Mouse (Mus musculus) limb, embryonic 12.5 days (tissue): ENCODE data around the gene Mogs. TPM values are rescaled to one million over a fixed set of nuclear protein-coding genes. Genes with fewer than 3 reads are reported as not detected.

Source experiments
- ATAC-seq: fragments of 200-750 bp; cut with Nextera tagmentation; 2 replicates; pipeline ENCODE4 v1.8.0; 2017; ENCODE audit warnings: low read depth, moderate TSS enrichment; ENCODE audit not compliant: insufficient number of reproducible peaks, insufficient read depth, low FRiP score, low TSS enrichment
- H3K27ac ChIP-seq: fragments of 300-500 bp; sonication (generic); 2 replicates; pipeline ENCODE4 v1.5.1; 2016; ENCODE audit warnings: mild to moderate bottlenecking, moderate library complexity
- H3K27me3 ChIP-seq: fragments of 300-500 bp; sonication (generic); 2 replicates; pipeline ENCODE4 v1.6.1; 2016; ENCODE audit warnings: mild to moderate bottlenecking, moderate library complexity
- H3K36me3 ChIP-seq: fragments of 300-500 bp; sonication (generic); 2 replicates; pipeline ENCODE4 v1.6.1; 2016; ENCODE audit warnings: mild to moderate bottlenecking, moderate library complexity
- H3K4me1 ChIP-seq: fragments of 300-500 bp; sonication (generic); replicated peaks from 2 replicates; pipeline ENCODE4 v1.6.1; 2016
- H3K4me2 ChIP-seq: fragments of 300-500 bp; sonication (generic); 2 replicates; pipeline ENCODE4 v1.6.1; 2016; ENCODE audit warnings: mild to moderate bottlenecking, moderate library complexity
- H3K4me3 ChIP-seq: fragments of 300-500 bp; sonication (generic); replicated peaks from 2 replicates; pipeline ENCODE4 v1.5.1; 2016; ENCODE audit warnings: mild to moderate bottlenecking
- H3K9ac ChIP-seq: fragments of 300-500 bp; sonication (generic); replicated peaks from 2 replicates; pipeline ENCODE4 v1.6.1; 2016; ENCODE audit warnings: mild to moderate bottlenecking, moderate library complexity
- H3K9me3 ChIP-seq: fragments of 300-500 bp; sonication (generic); 2 replicates; pipeline ENCODE4 v1.6.1; 2016; ENCODE audit warnings: mild to moderate bottlenecking, moderate library complexity
- WGBS: fragments of 180-500 bp; shearing (Covaris S2); methylation state at CpG from one replicate; pipeline ENCODE4 v1.1.7; 2016; 5-methylcytosine and 5-hydroxymethylcytosine counted together
- polyA plus RNA-seq: library from polyadenylated mRNA; unstranded; fragments of >200 nt; fragmentation: Nextera tagmentation; extraction: Ambion mirVana; gene quantifications from 2 replicates; pipeline ENCODE4 v1.2.1, GENCODE M21; 2016

The Mogs gene
- polyA plus RNA-seq, 1 experiment from 2014 or later: 55.3 TPM

DNA sequence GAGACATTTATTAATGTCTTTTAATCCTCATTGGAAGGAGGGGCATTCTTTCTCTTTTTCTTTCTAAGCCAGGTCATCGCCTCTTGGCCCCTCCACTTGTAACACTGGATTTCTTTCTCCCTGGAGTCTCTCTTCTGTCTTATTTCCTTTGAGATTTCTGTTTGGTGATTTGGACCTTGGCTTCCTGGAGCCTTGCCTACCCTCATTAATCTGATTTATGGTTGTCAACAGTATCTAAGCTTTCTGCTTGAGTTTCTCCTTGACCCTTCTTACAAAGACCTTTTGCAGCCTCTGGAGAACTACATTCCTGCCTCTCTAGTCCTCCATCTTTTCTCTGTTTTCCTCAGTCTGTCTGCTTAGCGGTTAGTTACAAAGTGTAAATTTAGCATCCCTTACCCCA, 16.9 kb upstream of the Mogs start:
- Histone ChIP-seq H3K9ac (no peak overlapping the region), H3K27ac (no peak overlapping the region), H3K4me3 (no peak overlapping the region), H3K27me3 (peaks cover 5% of the 10 kb centered on the region; the same call in 1 of the 2 replicates), H3K9me3 (peaks cover 5% of the 10 kb centered on the region; the same call in 1 of the 2 replicates), H3K4me2 (no peak overlapping the region), H3K4me1 (peaks cover 21% of the 10 kb centered on the region), H3K36me3 (no peaks in the 10 kb centered on the region)
- no peak for ATAC-seq
- WGBS: 47% methylated on average over 2 of the region's 2 CpGs

DNA sequence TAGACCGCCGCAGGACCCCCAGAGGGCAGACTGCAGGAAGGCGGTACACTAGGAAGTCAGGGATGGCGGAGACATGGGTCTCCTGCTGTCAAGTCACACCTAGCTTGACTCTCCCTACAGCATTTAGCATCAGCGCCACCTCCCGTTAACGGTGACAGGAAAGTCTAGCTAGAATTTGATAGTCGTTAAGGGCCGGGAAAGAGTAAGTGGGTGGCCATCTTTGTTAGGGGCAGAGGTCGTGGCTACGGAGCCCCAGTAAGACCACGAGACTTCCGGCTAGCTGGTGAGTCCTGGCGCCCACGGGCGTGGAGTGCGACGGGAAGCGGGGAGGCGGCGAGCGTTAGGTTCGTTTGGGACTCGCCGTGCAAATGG, 14.0 kb upstream of the Mogs start, which contains the start of the genes Ccdc142 and Gm42688:
Gene Ccdc142, plus strand, starts transcription at position 286 of the 372 bp plus-strand sequence.
Gene Gm42688, plus strand, starts transcription at position 302 of the 372 bp plus-strand sequence.
- peak; percentile 84 for ATAC-seq

DNA sequence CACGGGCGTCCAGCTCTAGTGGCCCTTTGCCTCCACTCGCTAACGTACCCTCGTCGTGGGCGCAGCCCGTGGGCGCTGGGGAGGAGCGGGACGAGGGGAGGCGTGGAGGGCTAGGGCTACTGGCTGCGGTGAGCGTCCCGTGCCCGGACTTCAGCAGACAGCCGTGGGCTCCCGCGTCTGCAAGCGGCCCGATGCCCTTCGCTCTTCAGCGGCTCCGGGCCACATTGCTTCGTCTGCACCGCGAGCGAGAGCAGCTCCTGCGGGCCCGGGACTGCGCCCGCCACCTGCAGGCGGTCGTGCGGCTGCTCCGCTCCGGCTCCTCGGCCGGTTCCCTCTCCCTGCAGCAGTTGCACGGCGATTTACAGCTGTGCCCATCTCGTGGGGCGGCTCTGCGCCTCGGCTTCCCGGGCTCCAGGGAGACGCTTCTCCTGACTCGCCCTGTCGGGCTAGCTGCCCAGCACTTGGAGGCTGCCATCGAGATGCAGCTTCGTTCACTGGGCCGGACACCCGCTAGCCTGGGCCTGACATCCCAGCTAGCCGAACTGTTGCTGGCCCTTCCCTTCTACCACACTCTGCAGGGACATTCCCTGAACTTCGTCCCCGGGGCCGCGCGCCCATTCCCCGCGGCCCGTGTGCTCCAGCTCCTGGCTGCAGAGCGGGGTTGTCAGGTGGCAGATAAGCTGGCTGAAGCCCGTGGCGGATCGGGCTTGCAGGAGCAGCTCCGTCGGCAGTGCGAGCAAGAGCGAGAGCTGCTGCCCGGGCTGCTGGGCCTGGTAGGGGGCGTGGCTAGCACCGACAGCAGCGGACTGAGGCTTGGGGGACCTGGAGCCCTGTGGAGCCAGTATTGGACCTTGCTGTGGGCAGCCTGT, 13.4 kb upstream of the Mogs start:
- Histone ChIP-seq H3K9me3 (no peaks in the 10 kb centered on the region), H3K27me3 (peaks cover 3% of the 10 kb centered on the region; the same call in 1 of the 2 replicates), H3K4me1 (peaks cover 23% of the 10 kb centered on the region), H3K9ac (peak overlapping the region; percentile 79), H3K27ac (peak overlapping the region; percentile 80), H3K4me2 (peak overlapping the region; percentile 99), H3K4me3 (peak overlapping the region; percentile 78), H3K36me3 (peaks cover 9% of the 10 kb centered on the region; the same call in 1 of the 2 replicates)
- under 1% methylated on average over 74 of the region's 74 CpGs for WGBS
- ATAC-seq: peak; percentile 62

More for the DNA sequence above, 14.0 kb upstream of the Mogs start, which contains the start of the genes Ccdc142 and Gm42688:
- peaks cover 9% of the 10 kb centered on the region; the same call in 1 of the 2 replicates for H3K36me3 ChIP-seq
- H3K4me1 ChIP-seq: peaks cover 23% of the 10 kb centered on the region
- H3K4me2 ChIP-seq: peak within 1 kb of the TSS; percentile 99
- H3K27me3 ChIP-seq: peaks cover 3% of the 10 kb centered on the region; the same call in 1 of the 2 replicates
- H3K4me3 ChIP-seq: peak within 1 kb of the TSS; percentile 78
- H3K27ac ChIP-seq: peak within 1 kb of the TSS; percentile 80
- WGBS: under 1% methylated on average over 25 of the region's 25 CpGs
- no peaks in the 10 kb centered on the region for H3K9me3 ChIP-seq
- H3K9ac ChIP-seq: peak within 1 kb of the TSS; percentile 79

DNA sequence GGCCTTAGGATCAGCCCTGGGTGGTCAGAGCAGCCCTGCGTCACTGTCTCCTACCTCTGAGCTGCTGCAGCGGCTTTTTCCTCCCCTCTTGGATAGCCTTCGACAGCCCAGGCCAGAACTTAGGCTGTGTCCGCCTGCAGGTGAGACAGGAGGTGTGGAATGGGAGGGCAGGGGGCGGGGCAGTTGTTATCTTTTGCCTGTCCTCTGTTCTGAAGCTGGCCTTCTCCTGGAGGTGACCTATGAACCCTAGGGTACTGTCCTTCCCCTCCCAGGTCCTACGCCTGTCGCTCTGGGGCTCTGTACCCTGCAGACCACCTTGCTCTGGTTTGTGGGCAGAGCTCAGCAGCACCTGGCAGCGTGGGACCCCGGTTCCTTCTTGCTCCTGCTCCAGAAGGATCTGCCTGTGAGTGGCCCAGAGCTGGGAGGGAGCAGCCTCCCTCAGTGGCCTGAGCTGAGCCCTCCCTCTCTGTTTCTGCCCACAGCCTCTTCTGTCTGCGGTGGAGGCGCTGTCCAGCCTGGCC, 12.1 kb upstream of the Mogs start:
- Histone ChIP-seq H3K27ac (no peak overlapping the region), H3K4me3 (peak overlapping the region; percentile 78), H3K9ac (peak overlapping the region; percentile 79; the same call in 1 of the 2 replicates), H3K4me1 (peaks cover 33% of the 10 kb centered on the region), H3K36me3 (peaks cover 9% of the 10 kb centered on the region; the same call in 1 of the 2 replicates), H3K4me2 (peak overlapping the region; percentile 99), H3K27me3 (peaks cover 3% of the 10 kb centered on the region; the same call in 1 of the 2 replicates), H3K9me3 (no peaks in the 10 kb centered on the region)
- peak; percentile 26; the same call in 1 of the 2 replicates for ATAC-seq
- 39% methylated on average over 11 of the region's 11 CpGs for WGBS

DNA sequence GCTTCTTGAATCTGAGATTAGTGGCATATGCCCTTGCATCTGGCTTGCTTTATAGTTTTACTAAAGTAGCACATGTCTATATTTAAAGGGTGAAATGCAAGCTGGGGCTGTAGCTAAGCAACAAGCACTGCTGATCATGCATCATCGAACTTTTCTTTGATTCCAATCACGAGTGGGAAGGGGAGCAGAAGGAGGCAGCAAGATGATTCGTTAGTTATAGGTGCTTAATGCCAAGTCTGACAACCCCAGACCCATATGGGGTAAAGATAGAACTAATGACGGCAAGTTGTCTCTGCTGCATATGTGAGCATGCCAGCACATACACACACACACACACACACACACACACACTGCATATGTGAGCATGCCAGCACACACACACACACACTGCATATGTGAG, 11.1 kb upstream of the Mogs start:
- no peak for ATAC-seq
- Histone ChIP-seq H3K36me3 (peaks cover 9% of the 10 kb centered on the region; the same call in 1 of the 2 replicates), H3K27ac (no peak overlapping the region), H3K9ac (no peak overlapping the region), H3K4me2 (no peak overlapping the region), H3K27me3 (peaks cover 3% of the 10 kb centered on the region; the same call in 1 of the 2 replicates), H3K4me3 (no peak overlapping the region), H3K9me3 (no peaks in the 10 kb centered on the region), H3K4me1 (peaks cover 37% of the 10 kb centered on the region)
- WGBS: 83% methylated on average over 4 of the region's 4 CpGs

DNA sequence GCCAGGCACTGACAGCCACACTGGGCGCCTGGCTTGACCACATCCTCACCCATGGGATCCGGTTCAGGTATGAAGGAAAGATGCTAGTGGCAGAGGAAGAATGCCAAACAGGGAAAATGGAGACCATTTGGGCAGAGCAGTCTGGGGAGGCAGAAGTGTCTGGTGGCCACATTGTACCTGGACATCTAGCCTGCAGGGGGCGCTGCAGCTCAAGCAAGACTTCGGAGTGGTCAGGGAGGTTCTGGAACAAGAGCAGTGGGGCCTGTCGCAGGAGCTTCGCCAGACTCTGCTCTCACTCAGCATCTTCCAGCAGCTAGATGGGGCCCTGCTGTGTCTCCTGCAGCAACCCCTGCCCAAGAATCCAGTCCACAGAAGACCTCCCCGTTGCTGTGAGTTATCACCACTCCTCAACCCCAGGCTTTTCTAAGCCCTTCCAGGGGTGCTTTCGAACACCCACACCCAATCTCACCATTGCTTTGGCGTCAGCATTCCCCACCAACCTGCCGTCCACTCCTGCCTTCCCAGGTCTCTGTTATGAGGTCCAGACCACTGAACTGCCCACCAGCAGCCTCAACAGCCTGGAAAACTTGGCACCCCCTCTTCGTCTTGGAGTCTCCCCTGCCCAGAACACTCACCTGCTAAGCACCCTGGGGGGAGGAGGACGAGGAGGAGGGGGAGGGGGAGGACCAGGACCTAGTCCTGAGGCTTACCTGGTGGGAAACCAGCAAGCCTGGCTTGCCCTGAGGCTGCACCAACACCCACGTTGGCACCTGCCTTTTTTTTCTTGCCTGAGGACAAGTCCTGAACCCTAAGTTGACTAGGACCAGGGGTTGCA, 7.5 kb upstream of the Mogs start:
- H3K9ac ChIP-seq: no peak overlapping the region
- peak overlapping the region; percentile 90 for H3K4me3 ChIP-seq
- peak overlapping the region; percentile 80 for H3K4me2 ChIP-seq
- H3K36me3 ChIP-seq: peaks cover 17% of the 10 kb centered on the region; the same call in 1 of the 2 replicates
- peaks cover 30% of the 10 kb centered on the region for H3K4me1 ChIP-seq
- 0 out of 2 replicates have a peak overlapping the region, but pooled peaks have one; percentile 81 for H3K27ac ChIP-seq
- H3K27me3 ChIP-seq: peaks cover 3% of the 10 kb centered on the region; the same call in 1 of the 2 replicates
- 0 out of 2 replicates have a peak, but pooled peaks have one; percentile 13 for ATAC-seq
- 36% methylated on average over 13 of the region's 13 CpGs for WGBS
- H3K9me3 ChIP-seq: no peaks in the 10 kb centered on the region

DNA sequence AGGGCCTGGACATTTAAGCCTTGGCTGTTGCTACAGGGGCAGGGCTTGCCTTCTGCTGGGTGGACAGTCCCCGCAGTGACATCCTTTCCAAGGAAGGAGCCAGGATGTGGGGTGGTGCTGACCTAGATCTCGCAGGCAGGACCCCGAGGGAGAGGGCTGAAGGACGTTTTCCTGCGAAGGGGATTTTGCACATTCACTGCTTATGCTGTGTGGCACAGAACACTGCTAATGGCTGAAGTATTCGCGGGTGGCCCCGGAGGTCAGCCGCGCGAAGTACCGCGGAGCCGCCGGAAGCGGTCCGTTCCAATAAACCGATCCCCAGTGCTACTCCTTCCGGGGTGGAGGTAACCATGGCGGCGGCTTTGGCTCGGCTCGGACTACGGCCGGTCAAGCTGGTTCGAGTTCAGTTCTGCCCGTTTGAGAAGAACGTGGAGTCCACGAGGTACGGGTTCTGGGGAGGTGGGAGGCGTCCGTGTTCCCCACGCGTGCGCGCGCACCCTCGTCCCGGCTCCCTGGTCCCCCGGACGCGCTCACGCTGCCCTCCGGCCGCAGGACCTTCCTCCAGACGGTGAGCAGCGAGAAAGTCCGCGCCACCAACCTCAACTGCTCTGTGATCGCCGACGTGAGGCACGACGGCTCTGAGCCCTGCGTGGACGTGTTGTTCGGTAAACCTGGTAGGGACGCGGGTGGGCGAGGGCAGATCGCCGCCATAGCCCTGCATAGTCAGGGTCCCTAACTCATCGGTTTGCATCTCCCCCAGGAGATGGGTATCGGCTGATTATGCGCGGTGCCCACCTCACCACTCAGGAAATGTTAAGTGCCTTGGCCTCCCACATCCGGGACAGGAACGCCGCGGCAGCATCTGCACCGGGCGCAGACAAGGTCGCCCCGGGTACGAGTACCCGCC, 6.3 kb upstream of the Mogs start, which contains the start of gene Mrpl53:
Gene Mrpl53, plus strand, starts transcription at position 279 of the 907 bp plus-strand sequence.
- peak; percentile 61 for ATAC-seq
- Histone ChIP-seq H3K9me3 (no peaks in the 10 kb centered on the region), H3K36me3 (peaks cover 17% of the 10 kb centered on the region; the same call in 1 of the 2 replicates), H3K27ac (peak within 1 kb of the TSS; percentile 81), H3K9ac (peak within 1 kb of the TSS; percentile 92), H3K4me3 (peak within 1 kb of the TSS; percentile 90), H3K4me2 (peak within 1 kb of the TSS; percentile 80), H3K4me1 (peaks cover 22% of the 10 kb centered on the region), H3K27me3 (no peaks in the 10 kb centered on the region)
- WGBS: under 1% methylated on average over 76 of the region's 76 CpGs

DNA sequence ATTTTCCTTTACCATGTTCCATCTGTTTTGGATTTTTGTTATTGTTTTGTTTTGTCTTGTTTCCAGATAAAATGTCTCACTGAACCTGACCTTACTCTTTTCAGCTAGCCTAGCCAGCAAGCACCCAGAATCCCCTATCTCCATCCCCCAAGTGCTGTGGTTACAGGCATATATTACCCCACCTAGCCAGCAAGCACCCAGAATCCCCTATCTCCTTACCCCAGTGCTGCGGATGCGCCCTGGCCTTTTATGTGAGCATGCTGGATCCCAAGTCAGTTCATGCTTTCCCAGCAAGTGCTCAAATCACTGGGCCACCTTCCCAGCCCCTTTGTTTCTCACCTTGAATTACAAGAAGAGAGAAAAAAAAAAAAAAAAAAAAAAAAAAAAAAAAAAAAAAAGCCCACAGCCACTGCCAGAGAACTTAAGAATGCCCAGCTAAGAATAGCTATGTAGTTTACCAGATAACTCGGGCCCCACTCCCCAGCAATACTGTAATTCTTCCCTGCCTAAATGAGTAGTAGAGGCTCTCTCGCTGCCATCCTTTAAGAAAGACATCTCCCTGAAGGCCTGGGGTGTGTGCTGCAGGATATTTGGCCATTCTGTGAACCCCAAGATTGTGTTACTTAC, 3.7 kb upstream of the Mogs start:
- Histone ChIP-seq H3K9ac (no peak overlapping the region), H3K4me2 (no peak overlapping the region), H3K27ac (no peak overlapping the region), H3K36me3 (peaks cover 8% of the 10 kb centered on the region; the same call in 1 of the 2 replicates), H3K4me1 (peaks cover 37% of the 10 kb centered on the region), H3K4me3 (no peak overlapping the region), H3K27me3 (no peaks in the 10 kb centered on the region), H3K9me3 (no peaks in the 10 kb centered on the region)
- ATAC-seq: no peak
- 89% methylated on average over 4 of the region's 4 CpGs for WGBS

DNA sequence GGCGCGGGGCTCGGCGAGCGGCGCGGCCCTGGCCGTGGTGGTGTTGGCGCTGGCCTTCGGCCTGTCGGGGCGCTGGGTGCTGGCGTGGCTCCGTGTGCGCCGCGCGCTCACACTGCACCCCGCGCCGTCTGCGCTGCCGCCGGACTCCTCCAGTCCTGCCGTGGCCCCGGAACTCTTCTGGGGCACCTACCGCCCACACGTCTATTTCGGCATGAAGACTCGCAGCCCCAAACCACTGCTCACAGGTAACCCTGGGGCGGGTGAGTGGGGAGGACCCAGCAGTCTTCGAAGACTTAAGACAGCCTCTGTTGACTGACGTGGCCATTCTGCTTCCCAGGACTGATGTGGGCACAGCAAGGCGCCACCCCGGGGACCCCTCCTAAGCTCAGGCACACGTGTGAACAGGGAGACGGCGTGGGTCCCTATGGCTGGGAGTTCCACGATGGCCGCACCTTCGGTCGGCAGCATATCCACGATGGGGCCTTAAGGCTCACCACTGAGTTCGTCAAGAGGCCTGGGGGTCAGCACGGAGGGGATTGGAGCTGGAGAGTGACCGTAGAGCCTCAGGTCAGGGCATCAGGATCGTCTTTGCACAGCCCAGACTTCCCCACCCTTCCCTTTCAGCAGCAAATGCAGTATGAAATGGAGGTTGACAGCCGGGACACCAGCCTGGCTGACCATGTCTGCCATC, 531 bp downstream of the Mogs start:
- peaks cover 33% of the 10 kb centered on the region for H3K4me1 ChIP-seq
- peak; percentile 57 for ATAC-seq
- no peaks in the 10 kb centered on the region for H3K9me3 ChIP-seq
- H3K36me3 ChIP-seq: peaks cover 41% of the 10 kb centered on the region
- 3% methylated on average over 47 of the region's 48 CpGs for WGBS
- peak overlapping the region; percentile 78 for H3K27ac ChIP-seq
- H3K9ac ChIP-seq: peak overlapping the region; percentile 90
- H3K4me2 ChIP-seq: peak overlapping the region; percentile 96
- H3K27me3 ChIP-seq: no peaks in the 10 kb centered on the region
- peak overlapping the region; percentile 83 for H3K4me3 ChIP-seq
